Comparison of ENCODE assay signal across 27 mouse cellular contexts in genomic region chr6:83309017-83309416, GRCm38 (mm10). TPM values are rescaled to one million over a fixed set of nuclear protein-coding genes. Genes with fewer than 3 reads are reported as not detected.
A peak's percentile ranks its signal among the peaks of the same experiment; 100 is the strongest.
DNase-seq lines count a peak whose midpoint lies in the region; ATAC-seq and TF ChIP-seq lines count a peak whose summit lies in the region.
"Had no signal": no experiment of that assay in that cellular context is flagged by ENCODE, and none has a peak within 500 bp of the region (broad histone marks: within the 10 kb centered on the region; RNA-seq: fewer than 3 reads in every experiment).

No protein-coding gene starts in this region.

- TF ChIP-seq EP300 in lung, postnatal 0 days (IDR thresholded peaks at IDR 0.05): no peak

- no peak overlapping the region for H3K9ac ChIP-seq in lung, postnatal 0 days (replicated peaks; ENCODE audit: low read depth)
- H3K9ac ChIP-seq: limb, embryonic 13.5 days; liver, embryonic 15.5 days; midbrain, embryonic 13.5 days; neural tube, embryonic 13.5 days had no signal

- H3K4me2 ChIP-seq in lung, postnatal 0 days (replicated peaks; ENCODE audit: low read depth, low read length): no peak overlapping the region
- H3K4me2 ChIP-seq: heart, embryonic 11.5 days; limb, embryonic 13.5 days; liver, embryonic 15.5 days; midbrain, embryonic 13.5 days; neural tube, embryonic 13.5 days had no signal

- ATAC-seq in CD4-positive, CD25-positive, alpha-beta regulatory T cell, adult 4 months: no peak
- no peak for ATAC-seq in lung, postnatal 0 days
- 0 out of 2 replicates have a peak, but pooled peaks have one; percentile 48 for ATAC-seq in megakaryocyte progenitor cell, adult 5-6 weeks (replicated peaks; ENCODE audit: poor library complexity)
- ATAC-seq: forebrain, embryonic 16.5 days; hindbrain, postnatal 0 days; midbrain, embryonic 13.5 days had no signal

- 86% methylated on average over 7 of the region's 7 CpGs for whole genome bisulfite sequencing in lung, postnatal 0 days

- no peak overlapping the region for H3K4me3 ChIP-seq in lung, postnatal 0 days (ENCODE audit: low read depth, low read length)
- no peak overlapping the region for H3K4me3 ChIP-seq in layer of hippocampus, adult 2 months
- H3K4me3 ChIP-seq: embryonic facial prominence, embryonic 10.5 days; forebrain, embryonic 10.5 days; hindbrain, embryonic 10.5 days; limb, embryonic 13.5 days; liver, embryonic 15.5 days; megakaryocyte, embryonic 14.5 days; midbrain, embryonic 13.5 days; neural tube, embryonic 13.5 days had no signal

- no peaks in the 10 kb centered on the region for H3K36me3 ChIP-seq in lung, postnatal 0 days (ENCODE audit: insufficient read depth, low read length)

- H3K27me3 ChIP-seq in lung, postnatal 0 days (replicated peaks; ENCODE audit: insufficient read depth, low read length): no peaks in the 10 kb centered on the region
- H3K27me3 ChIP-seq: limb, embryonic 13.5 days; liver, embryonic 15.5 days; megakaryocyte, embryonic 14.5 days; midbrain, embryonic 13.5 days; neural tube, embryonic 13.5 days had no signal

- H3K9me3 ChIP-seq in lung, postnatal 0 days (ENCODE audit: low read length): no peaks in the 10 kb centered on the region
- H3K9me3 ChIP-seq: embryonic facial prominence, embryonic 10.5 days; forebrain, embryonic 10.5 days; hindbrain, embryonic 10.5 days; limb, embryonic 13.5 days; liver, embryonic 15.5 days; megakaryocyte, embryonic 14.5 days; midbrain, embryonic 13.5 days; neural tube, embryonic 13.5 days had no signal

- H3K4me1 ChIP-seq in lung, postnatal 0 days (ENCODE audit: insufficient read depth, low read depth, low read length): no peaks in the 10 kb centered on the region
- H3K4me1 ChIP-seq: embryonic facial prominence, embryonic 10.5 days; forebrain, embryonic 10.5 days; hindbrain, embryonic 10.5 days; limb, embryonic 13.5 days; midbrain, embryonic 13.5 days; neural tube, embryonic 13.5 days had no signal

- no peak overlapping the region for H3K27ac ChIP-seq in lung, postnatal 0 days (ENCODE audit: low read length)
- no peak overlapping the region for H3K27ac ChIP-seq in layer of hippocampus, adult 2 months
- H3K27ac ChIP-seq: embryonic facial prominence, embryonic 10.5 days; forebrain, embryonic 10.5 days; hindbrain, embryonic 10.5 days; hindbrain, postnatal 0 days; limb, embryonic 13.5 days; liver, embryonic 15.5 days; midbrain, embryonic 13.5 days; neural tube, embryonic 13.5 days had no signal

- peak; percentile 61 for DNase-seq in CD4-positive, CD25-positive, alpha-beta regulatory T cell, adult 2 months (ENCODE audit: low read depth, low spot score)
- DNase-seq in lung, postnatal 0 days (ENCODE audit: low spot score): no peak
- DNase-seq in lung, postnatal 4 days: no peak
- DNase-seq in CD4-positive helper T cell, adult 2 months (ENCODE audit: low read depth, low spot score): peak; percentile 50
- no peak for DNase-seq in ovary, postnatal 36 days (ENCODE audit: low spot score)
- no peak for DNase-seq in layer of hippocampus, adult 2 months (ENCODE audit: low spot score in 2 of 2)
- DNase-seq: cerebellum, adult 11 months; cerebellum, adult 9-11 months; gastrocnemius, postnatal 10 days; kidney, adult 18-20 months; kidney, postnatal 14 days; layer of hippocampus, postnatal 36 days; lung, postnatal 10 days; right cerebral cortex, postnatal 4 days had no signal

- peak; percentile 31 for TF ChIP-seq CTCF in lung, postnatal 0 days (IDR thresholded peaks at IDR 0.05)
- TF ChIP-seq CTCF in layer of hippocampus, adult 2 months (conservative IDR thresholded peaks at IDR 0.05): no peak; the same call in 1 of the 2 replicates

RNA-seq across cellular contexts. Expression of gene Mthfd2, which starts 16.7 kb away (rescaled TPM):
- 100 to 1,000 TPM; 128 TPM for polyA plus RNA-seq in CD4-positive, CD25-positive, alpha-beta regulatory T cell, adult 4 months (2017; shearing (Covaris generic))
- polyA plus RNA-seq in lung, postnatal 0 days (2015; fragmentation: Nextera tagmentation; extraction: Ambion mirVana): 6.3 and 7.8 TPM in 2 replicates
- 19.7 and 26.8 TPM in 2 replicates for total RNA-seq in megakaryocyte progenitor cell, adult 5-6 weeks (2015)
- total RNA-seq in megakaryocyte progenitor cell, adult 5-6 weeks (2017): 23.1 and 25.0 TPM in 2 replicates
- total RNA-seq in layer of hippocampus, adult 2 months (2021): 1 to 10 TPM; 5.8 to 7.1 TPM

RNA-seq across cellular contexts. Expression of gene Mob1a, which starts 16.8 kb away (rescaled TPM):
- polyA plus RNA-seq in CD4-positive, CD25-positive, alpha-beta regulatory T cell, adult 4 months (2017; shearing (Covaris generic)): 10 to 100 TPM; 48.6 to 70.3 TPM
- 41.3 and 47.6 TPM in 2 replicates for polyA plus RNA-seq in lung, postnatal 0 days (2015; fragmentation: Nextera tagmentation; extraction: Ambion mirVana)
- 83.8 and 90.1 TPM in 2 replicates for total RNA-seq in megakaryocyte progenitor cell, adult 5-6 weeks (2015)
- total RNA-seq in megakaryocyte progenitor cell, adult 5-6 weeks (2017): 129 and 133 TPM in 2 replicates
- 10 to 100 TPM; 16.2 to 22.2 TPM for total RNA-seq in layer of hippocampus, adult 2 months (2021)

RNA-seq across cellular contexts. Expression of gene Bola3, which starts 39.9 kb away (rescaled TPM):
- polyA plus RNA-seq in CD4-positive, CD25-positive, alpha-beta regulatory T cell, adult 4 months (2017; shearing (Covaris generic)): 10 to 100 TPM; 57.5 to 66.1 TPM
- polyA plus RNA-seq in lung, postnatal 0 days (2015; fragmentation: Nextera tagmentation; extraction: Ambion mirVana): 101 and 120 TPM in 2 replicates
- total RNA-seq in megakaryocyte progenitor cell, adult 5-6 weeks (2015): 81.1 and 95.2 TPM in 2 replicates
- total RNA-seq in megakaryocyte progenitor cell, adult 5-6 weeks (2017): 62.6 and 70.8 TPM in 2 replicates
- 10 to 100 TPM; 46.0 to 49.4 TPM for total RNA-seq in layer of hippocampus, adult 2 months (2021)

Comparison
In these comparisons a context has a peak if more than half of its experiments do, and no peak if none do; other contexts are left out.
1. DNase-seq: peak in CD4-positive, CD25-positive, alpha-beta regulatory T cell, adult 2 months (single experiment) and CD4-positive helper T cell, adult 2 months (single experiment); none in lung, postnatal 0 days (single experiment), lung, postnatal 4 days (0 of 2), ovary, postnatal 36 days (single experiment) and layer of hippocampus, adult 2 months (0 of 2).